Mouse (Mus musculus): Measurements from ENCODE around the gene Xpo1. TPM values are rescaled to one million over a fixed set of nuclear protein-coding genes. Genes with fewer than 3 reads are reported as not detected.
A peak's percentile ranks its signal among the peaks of the same experiment; 100 is the strongest.
"Not testable (repeated sequence)": the region's sequence is repeated elsewhere in the genome, so short reads cannot be mapped to it uniquely, and the experiment has no call there.

Xpo1 gene
- polyA plus RNA-seq, 1 experiment from 2014 or later: 85.3 TPM

- in situ Hi-C loops (cut with MboI; ENCODE audit: low pct_unique_long_range_greater_than_20kb): no loop called here
- no peak for TF ChIP-seq CTCF (IDR thresholded peaks at IDR 0.05)
- ATAC-seq: no peak
Measured at GRCm38 (mm10) chr11:23298301-23298700, 42.5 kb downstream of the Xpo1 start.

GRCm38 (mm10) chr11:23299910-23300309 is 44.1 kb downstream of the Xpo1 start:
- ChIA-PET CTCF (no interaction called here), POLR2A (no interaction called here)
- in situ Hi-C loops (cut with MboI; ENCODE audit: low pct_unique_long_range_greater_than_20kb): no loop called here
- ATAC-seq: no peak
- TF ChIP-seq CTCF (IDR thresholded peaks at IDR 0.05): no peak
- no peaks in the 10 kb centered on the region for H3K27me3 ChIP-seq
- no peak for DNase-seq (ENCODE audit: low read depth, low spot score)

More at GRCm38 (mm10) chr11:23298301-23298700, 42.5 kb downstream of the Xpo1 start:
- ChIA-PET CTCF (no interaction called here), POLR2A (no interaction called here)
- no peak for DNase-seq (ENCODE audit: low read depth, low spot score)
- no peaks in the 10 kb centered on the region for H3K27me3 ChIP-seq

GRCm38 (mm10) chr11:23303126-23303525 is 47.3 kb downstream of the Xpo1 start:
- DNase-seq (ENCODE audit: low read depth, low spot score) (no peak), ATAC-seq (no peak)
- in situ Hi-C loops (cut with MboI; ENCODE audit: low pct_unique_long_range_greater_than_20kb): no loop called here
- CTCF ChIA-PET: interaction anchor here (1.0 to 1.8 kb wide), 3 partner anchors 10 to 32 kb away, joined by 3 to 8 read pairs (median 4); no protein-coding TSS in a partner anchor
- POLR2A ChIA-PET: no interaction called here
- TF ChIP-seq CTCF (IDR thresholded peaks at IDR 0.05): no peak
- no peaks in the 10 kb centered on the region for H3K27me3 ChIP-seq

GRCm38 (mm10) chr11:23305101-23305672 is 49.3 kb downstream of the Xpo1 start:
- DNase-seq (ENCODE audit: low read depth, low spot score); in situ Hi-C loops (cut with MboI; ENCODE audit: low pct_unique_long_range_greater_than_20kb); H3K27me3 ChIP-seq; ATAC-seq; POLR2A ChIA-PET: not testable (repeated sequence)
- CTCF ChIA-PET: interaction anchor here (2.0 kb wide), 1 partner anchor 10 kb away, joined by 7 read pairs; no protein-coding TSS in a partner anchor

GRCm38 (mm10) chr11:23305673-23306608 is 50.1 kb downstream of the Xpo1 start:
- DNase-seq (ENCODE audit: low read depth, low spot score) (peak; percentile 49), ATAC-seq (peak; percentile 97)
- ChIA-PET CTCF (interaction anchor here (2.0 kb wide), 1 partner anchor 10 kb away, joined by 7 read pairs; no protein-coding TSS in a partner anchor), POLR2A (no interaction called here)
- no peaks in the 10 kb centered on the region for H3K27me3 ChIP-seq
- in situ Hi-C loops (cut with MboI; ENCODE audit: low pct_unique_long_range_greater_than_20kb): no loop called here
- no peak for TF ChIP-seq CTCF (IDR thresholded peaks at IDR 0.05)

GRCm38 (mm10) chr11:23306764-23307565 is 51.1 kb downstream of the Xpo1 start, which contains the start of gene Usp34:
Gene Usp34 (plus strand): TSS chr11:23306895.
- DNase-seq (ENCODE audit: low read depth, low spot score): peak; percentile 7
- CTCF ChIA-PET: no interaction called here
- POLR2A ChIA-PET: no interaction called here
- in situ Hi-C loops (cut with MboI; ENCODE audit: low pct_unique_long_range_greater_than_20kb): no loop called here
- H3K27me3 ChIP-seq: no peaks in the 10 kb centered on the region
- TF ChIP-seq CTCF (IDR thresholded peaks at IDR 0.05): no peak
- peak; percentile 32 for ATAC-seq

- CTCF ChIA-PET: interaction anchor here (1.4 kb wide), 1 partner anchor 46 kb away, joined by 3 read pairs; no protein-coding TSS in a partner anchor
- in situ Hi-C loops (cut with MboI; ENCODE audit: low pct_unique_long_range_greater_than_20kb): no loop called here
- no peaks in the 10 kb centered on the region for H3K27me3 ChIP-seq
Measured at GRCm38 (mm10) chr11:23307566-23307920, 51.7 kb downstream of the Xpo1 start.

GRCm38 (mm10) chr11:23313496-23313895 is 57.7 kb downstream of the Xpo1 start:
- in situ Hi-C loops (cut with MboI; ENCODE audit: low pct_unique_long_range_greater_than_20kb): no loop called here
- ChIA-PET POLR2A (no interaction called here), CTCF (no interaction called here)
- TF ChIP-seq CTCF (IDR thresholded peaks at IDR 0.05): no peak
- DNase-seq (ENCODE audit: low read depth, low spot score) (no peak), ATAC-seq (no peak)
- no peaks in the 10 kb centered on the region for H3K27me3 ChIP-seq

More at GRCm38 (mm10) chr11:23307566-23307920, 51.7 kb downstream of the Xpo1 start:
- POLR2A ChIA-PET: no interaction called here
- TF ChIP-seq CTCF (IDR thresholded peaks at IDR 0.05): no peak
- no peak for DNase-seq (ENCODE audit: low read depth, low spot score)
- no peak for ATAC-seq

GRCm38 (mm10) chr11:23329413-23329812 is 73.6 kb downstream of the Xpo1 start:
- in situ Hi-C loops (cut with MboI; ENCODE audit: low pct_unique_long_range_greater_than_20kb): no loop called here
- no peaks in the 10 kb centered on the region for H3K27me3 ChIP-seq
- POLR2A ChIA-PET: no interaction called here
- CTCF ChIA-PET: interaction anchor here (1.9 kb wide), 1 partner anchor 10 kb away, joined by 4 read pairs; no protein-coding TSS in a partner anchor
- TF ChIP-seq CTCF (IDR thresholded peaks at IDR 0.05): no peak
- no peak for DNase-seq (ENCODE audit: low read depth, low spot score)
- ATAC-seq: no peak

GRCm38 (mm10) chr11:23332136-23332535 is 76.3 kb downstream of the Xpo1 start:
- no peak for TF ChIP-seq CTCF (IDR thresholded peaks at IDR 0.05)
- no peak for DNase-seq (ENCODE audit: low read depth, low spot score)
- ATAC-seq: no peak
- ChIA-PET POLR2A (no interaction called here), CTCF (no interaction called here)
- no peaks in the 10 kb centered on the region for H3K27me3 ChIP-seq
- in situ Hi-C loops (cut with MboI; ENCODE audit: low pct_unique_long_range_greater_than_20kb): no loop called here
